Mouse (Mus musculus) E14TG2a.4 (cell line): ENCODE results near the gene Pdzd7.

ENCODE experiments used
- CTCF ChIP-seq: conservative IDR thresholded peaks from 2 replicates; pipeline ENCODE4 v1.5.1; 2014; ENCODE audit warnings: low read length
- NANOG ChIP-seq: IDR thresholded peaks from 2 replicates; pipeline ENCODE4 v1.6.1; 2014; ENCODE audit warnings: borderline replicate concordance, low read length, mixed read lengths
- POU5F1 ChIP-seq: IDR thresholded peaks from 2 replicates; pipeline ENCODE4 v1.6.1; 2014; ENCODE audit warnings: low read length, borderline replicate concordance

- no peak for TF ChIP-seq CTCF
- no peak for TF ChIP-seq POU5F1
- TF ChIP-seq NANOG: no peak
Measured at GRCm38 (mm10) chr19:45076586-45077510, 31.3 kb upstream of the Pdzd7 start.
